Comparison of ENCODE assay signal across 8 mouse cellular contexts in the genomic region with DNA sequence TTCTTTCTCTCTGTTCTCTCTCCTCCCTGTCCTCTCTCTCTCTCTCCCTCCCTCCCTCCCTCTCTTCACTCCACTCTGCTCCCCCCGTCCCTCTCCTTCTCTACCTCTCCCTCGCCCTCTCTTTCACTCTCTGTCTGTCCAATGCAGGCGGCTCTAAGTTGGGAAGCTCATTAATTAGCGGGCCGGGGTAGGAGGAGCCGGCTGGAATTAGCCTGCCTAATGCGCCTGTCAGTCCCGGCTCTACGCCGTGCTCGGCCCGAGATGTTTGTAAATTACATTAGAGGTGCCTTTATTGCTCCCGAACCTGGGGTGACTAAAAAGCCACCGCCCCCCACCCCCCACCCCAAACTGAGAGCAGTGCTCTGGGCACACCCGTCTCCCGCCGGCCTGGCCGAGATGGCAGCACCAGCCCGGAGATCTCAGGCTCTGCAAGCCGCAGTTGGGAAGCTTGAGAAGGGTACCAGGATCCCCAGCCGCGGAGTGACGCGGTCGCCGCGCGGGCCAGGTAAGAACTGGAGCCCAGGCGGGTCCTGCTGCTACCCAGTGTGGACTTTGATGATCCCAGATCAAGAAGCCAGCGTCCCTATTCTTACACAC. TPM values are rescaled to one million over a fixed set of nuclear protein-coding genes. Genes with fewer than 3 reads are reported as not detected.
DNase-seq lines count a peak whose midpoint lies in the region; ATAC-seq and TF ChIP-seq lines count a peak whose summit lies in the region.
"Had no signal": no experiment of that assay in that cellular context is flagged by ENCODE, and none has a peak within 500 bp of the region (broad histone marks: within the 10 kb centered on the region; RNA-seq: fewer than 3 reads in every experiment).

A gene (minus strand): TSS at position 47 of the 597 bp plus-strand sequence.

- H3K36me3 ChIP-seq in ES-Bruce4 (ENCODE audit: control insufficient read depth, insufficient read depth, low read length, poor library complexity, severe bottlenecking): no peaks in the 10 kb centered on the region
- no peaks in the 10 kb centered on the region for H3K36me3 ChIP-seq in liver, embryonic 13.5 days

- peak within 1 kb of the TSS; percentile 42 for H3K4me3 ChIP-seq in ES-Bruce4 (ENCODE audit: low read depth, low read length)
- H3K4me3 ChIP-seq in liver, embryonic 13.5 days (replicated peaks): peak within 1 kb of the TSS; percentile 29

- peaks cover 69% of the 10 kb centered on the region for H3K27me3 ChIP-seq in ES-Bruce4 (ENCODE audit: control insufficient read depth, insufficient read depth, low read length, poor library complexity, severe bottlenecking)
- peaks cover 99% of the 10 kb centered on the region for H3K27me3 ChIP-seq in liver, embryonic 13.5 days

- WGBS in liver, embryonic 13.5 days (ENCODE audit: insufficient replicate concordance): under 1% methylated on average over 30 of the region's 30 CpGs

- DNase-seq in Muller cell, postnatal 12 days (ENCODE audit: inconsistent ontology term): peak; percentile 49
- no peak for DNase-seq in gastrocnemius, postnatal 25 days
- no peak for DNase-seq in liver, embryonic 13.5 days
- no peak for DNase-seq in cerebellum, adult 18-20 months

- 0 out of 2 replicates have a peak, but pooled peaks have one; percentile 12 for ATAC-seq in liver, embryonic 13.5 days (ENCODE audit: low read depth)
- no peak for ATAC-seq in granulocyte monocyte progenitor cell, adult 5-6 weeks (replicated peaks; ENCODE audit: poor library complexity, severe bottlenecking)
- no peak for ATAC-seq in erythroblast, adult 5-6 weeks (replicated peaks; ENCODE audit: low FRiP score, poor library complexity, severe bottlenecking)

- peak within 1 kb of the TSS; percentile 36 for H3K4me2 ChIP-seq in liver, embryonic 13.5 days

- H3K9ac ChIP-seq in ES-Bruce4 (ENCODE audit: low read depth, poor library complexity, severe bottlenecking): peak within 1 kb of the TSS; percentile 35
- H3K9ac ChIP-seq in liver, embryonic 13.5 days: no peak within 1 kb of the TSS

- no peak for TF ChIP-seq EP300 in ES-Bruce4 (IDR thresholded peaks at IDR 0.05; ENCODE audit: insufficient read depth, low read depth, low read length)

- TF ChIP-seq POLR2A in ES-Bruce4 (IDR thresholded peaks at IDR 0.05; ENCODE audit: insufficient read depth, low read length): no peak

- TF ChIP-seq CTCF in ES-Bruce4 (IDR thresholded peaks at IDR 0.05; ENCODE audit: low read depth, low read length): no peak

- H3K4me1 ChIP-seq in ES-Bruce4 (ENCODE audit: control insufficient read depth, insufficient read depth, low read length): no peaks in the 10 kb centered on the region
- H3K4me1 ChIP-seq in liver, embryonic 13.5 days (replicated peaks): peaks cover 23% of the 10 kb centered on the region

- H3K9me3 ChIP-seq in ES-Bruce4 (replicated peaks; ENCODE audit: control insufficient read depth, insufficient read depth, low read length, poor library complexity, severe bottlenecking): no peaks in the 10 kb centered on the region
- no peaks in the 10 kb centered on the region for H3K9me3 ChIP-seq in liver, embryonic 13.5 days (replicated peaks)

- no peak within 1 kb of the TSS for H3K27ac ChIP-seq in ES-Bruce4 (ENCODE audit: insufficient read depth, low read length)
- H3K27ac ChIP-seq in liver, embryonic 13.5 days: no peak within 1 kb of the TSS

RNA-seq across cellular contexts. Expression of the gene that starts here (rescaled TPM):
- polyA plus RNA-seq in ES-Bruce4 (2011; ENCODE audit: insufficient read depth, insufficient read length, low read depth, missing spikeins): not detected in 2 replicates
- total RNA-seq in gastrocnemius, postnatal 25 days (2021): 10 to 100 TPM; 34.0 to 41.1 TPM
- polyA plus RNA-seq in liver, embryonic 13.5 days (2015; fragmentation: Nextera tagmentation; extraction: Ambion mirVana): 0.05 TPM in 1 of 2 replicates, not detected in the other
- total RNA-seq in granulocyte monocyte progenitor cell, adult 5-6 weeks (2014; fragmentation: Nextera tagmentation): not detected in 2 replicates
- not detected in 2 replicates for total RNA-seq in granulocyte monocyte progenitor cell, adult 5-6 weeks (2017)
- total RNA-seq in erythroblast, adult 5-6 weeks (2015; ENCODE audit: low replicate concordance): not detected in 2 replicates
- total RNA-seq in erythroblast, adult 5-6 weeks (2017; ENCODE audit: low replicate concordance): not detected in 2 replicates
- polyA plus RNA-seq: cortical plate, adult 2 months had no signal

Comparison
In these comparisons a context has a peak if more than half of its experiments do, and no peak if none do; other contexts are left out.
1. RNA of the gene that starts here (total RNA-seq): 34.0 to 41.1 TPM in gastrocnemius, postnatal 25 days; not detected in granulocyte monocyte progenitor cell, adult 5-6 weeks and not detected in erythroblast, adult 5-6 weeks; every median in the first group is over 10 times any median in the second.
2. Peak in ATAC-seq, H3K4me3 ChIP-seq and H3K4me2 ChIP-seq in liver, embryonic 13.5 days; RNA of the gene not detected or under 1 TPM.